Mouse (Mus musculus) stomach, postnatal 0 days (tissue): ENCODE measurements around the gene Srgap2. TPM values are rescaled to one million over a fixed set of nuclear protein-coding genes. Genes with fewer than 3 reads are reported as not detected.
"Not testable (repeated sequence)": the region's sequence is repeated elsewhere in the genome, so short reads cannot be mapped to it uniquely, and the experiment has no call there.

Source experiments
- ATAC-seq: fragments of 200-750 bp; cut with Nextera tagmentation; 2 replicates; pipeline ENCODE4 v1.8.0; 2017; ENCODE audit not compliant: low FRiP score, low TSS enrichment
- DNase-seq: peaks from one replicate; pipeline ENCODE4 v3.0.0-alpha.2; 2016; ENCODE audit warnings: low spot score
- H3K27ac ChIP-seq: fragments of 300-500 bp; sonication (generic); replicated peaks from 2 replicates; pipeline ENCODE4 v1.5.1; 2014; ENCODE audit warnings: mild to moderate bottlenecking, control low read depth
- H3K27me3 ChIP-seq: fragments of 300-500 bp; sonication (generic); 2 replicates; pipeline ENCODE4 v1.6.1; 2014; ENCODE audit warnings: low read length; ENCODE audit not compliant: control insufficient read depth, insufficient read depth
- H3K36me3 ChIP-seq: fragments of 300-500 bp; sonication (generic); 2 replicates; pipeline ENCODE4 v1.6.1; 2014; ENCODE audit warnings: low read length, mixed read lengths; ENCODE audit not compliant: control insufficient read depth, insufficient read depth
- H3K4me1 ChIP-seq: fragments of 300-500 bp; sonication (generic); replicated peaks from 2 replicates; pipeline ENCODE4 v1.6.1; 2014; ENCODE audit warnings: antibody characterized with exemption; ENCODE audit not compliant: control insufficient read depth, insufficient read depth
- H3K4me2 ChIP-seq: fragments of 300-500 bp; sonication (generic); replicated peaks from 2 replicates; pipeline ENCODE4 v1.6.1; 2014; ENCODE audit warnings: low read depth, mild to moderate bottlenecking, control low read depth, moderate library complexity
- H3K4me3 ChIP-seq: fragments of 300-500 bp; sonication (generic); 2 replicates; pipeline ENCODE4 v1.5.1; 2014; ENCODE audit warnings: low read depth, low read length, control low read depth
- H3K9ac ChIP-seq: fragments of 300-500 bp; sonication (generic); 2 replicates; pipeline ENCODE4 v1.6.1; 2014; ENCODE audit warnings: mild to moderate bottlenecking, low read length, control low read depth, mixed read lengths
- H3K9me3 ChIP-seq: fragments of 300-500 bp; sonication (generic); 2 replicates; pipeline ENCODE4 v1.6.1; 2016; ENCODE audit warnings: low read length; ENCODE audit not compliant: control insufficient read depth
- CTCF ChIP-seq: IDR thresholded peaks from 2 replicates; pipeline ENCODE4 v1.5.1; 2016; ENCODE audit warnings: antibody characterized with exemption, low read depth, mild to moderate bottlenecking, moderate library complexity
- EP300 ChIP-seq: optimal IDR thresholded peaks from 2 replicates; pipeline ENCODE3; 2016; ENCODE audit warnings: antibody characterized with exemption
- WGBS: fragments of 180-500 bp; shearing (Covaris S2); extraction: QIAGEN DNeasy Blood & Tissue Kit; methylation state at CpG from one replicate; pipeline ENCODE4 v1.1.7; 2014; 5-methylcytosine and 5-hydroxymethylcytosine counted together
- polyA plus RNA-seq: library from polyadenylated mRNA; unstranded; fragments of >200 nt; fragmentation: Nextera tagmentation; extraction: Ambion mirVana; gene quantifications from 2 replicates; pipeline ENCODE4 v1.2.1, GENCODE M21; 2015

Gene Srgap2
- polyA plus RNA-seq, 1 experiment from 2014 or later = 7.7 TPM

DNA sequence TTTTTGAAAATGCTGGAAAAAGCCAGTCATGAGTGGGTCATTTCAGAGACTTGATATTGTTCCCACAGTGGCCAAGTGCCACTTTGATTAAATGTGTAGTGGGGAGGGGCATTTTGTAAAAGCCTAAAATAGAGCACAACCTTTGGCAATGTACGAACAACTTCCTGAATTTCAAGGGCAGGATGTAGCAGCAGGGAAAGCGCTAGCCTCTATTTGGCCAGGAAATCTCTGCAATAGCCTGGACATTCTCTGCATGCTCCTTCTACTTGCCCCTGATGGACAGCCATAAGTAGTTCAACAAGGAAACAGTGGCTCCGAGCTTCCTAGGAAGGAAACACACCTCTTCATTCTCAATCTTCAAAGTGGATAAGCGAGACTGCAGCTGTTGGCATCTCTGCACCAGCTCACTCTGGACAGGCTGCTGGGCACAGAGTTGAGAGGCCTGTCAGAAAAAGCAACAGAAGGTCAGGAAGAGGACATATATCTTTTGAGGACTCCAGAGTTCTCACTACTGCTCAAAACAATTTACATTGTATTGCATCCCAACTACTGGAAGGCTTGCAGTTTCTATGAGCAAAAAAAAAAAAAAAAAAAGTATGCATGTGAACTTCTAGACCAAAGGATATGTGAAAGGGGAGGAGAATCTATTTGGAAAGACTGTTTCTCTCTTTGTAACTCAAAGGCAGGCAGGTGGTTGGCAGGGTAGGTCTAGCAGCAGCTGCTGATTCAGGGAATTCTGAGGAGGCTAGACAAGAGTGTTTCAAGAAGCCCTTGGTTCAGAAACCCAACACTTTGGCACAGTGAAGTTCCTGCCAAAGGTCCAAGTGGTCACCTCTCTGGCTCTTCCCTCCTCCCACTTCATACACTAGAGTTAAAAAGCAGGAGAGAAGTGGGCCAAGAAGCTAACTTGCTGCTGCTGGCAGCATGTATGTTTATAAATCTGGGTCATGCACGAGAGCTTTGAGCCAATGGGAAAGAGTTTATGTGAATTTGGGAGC is 181.4 kb downstream of the Srgap2 start:
- TF ChIP-seq CTCF (no peak), EP300 (no peak)
- Histone ChIP-seq H3K27ac (no peak overlapping the region), H3K36me3 (peaks cover 6% of the 10 kb centered on the region; the same call in 1 of the 2 replicates), H3K4me1 (0 out of 2 replicates have a peak, but pooled peaks cover 2% of the 10 kb centered on the region), H3K9ac (no peak overlapping the region), H3K4me2 (no peak overlapping the region), H3K27me3 (no peaks in the 10 kb centered on the region), H3K4me3 (no peak overlapping the region), H3K9me3 (no peaks in the 10 kb centered on the region)
- no peak for ATAC-seq
- 58% methylated on average over 5 of the region's 5 CpGs for WGBS
- DNase-seq = no peak

- H3K36me3 ChIP-seq = peaks cover 6% of the 10 kb centered on the region; the same call in 1 of the 2 replicates
- H3K27ac ChIP-seq = no peak overlapping the region
- ATAC-seq = no peak
- H3K9ac ChIP-seq = no peak overlapping the region
- no peak overlapping the region for H3K4me3 ChIP-seq
- H3K4me1 ChIP-seq = 0 out of 2 replicates have a peak, but pooled peaks cover 2% of the 10 kb centered on the region
- WGBS = 54% methylated on average over 2 of the region's 2 CpGs
- no peaks in the 10 kb centered on the region for H3K9me3 ChIP-seq
- H3K4me2 ChIP-seq = no peak overlapping the region
- H3K27me3 ChIP-seq = no peaks in the 10 kb centered on the region
- no peak for TF ChIP-seq EP300
- TF ChIP-seq CTCF = peak; percentile 23; the same call in 1 of the 2 replicates
- DNase-seq = peak; percentile 24
Measured at GRCm38 (mm10) chr1:131344691-131345090, 182.5 kb downstream of the Srgap2 start.

DNA sequence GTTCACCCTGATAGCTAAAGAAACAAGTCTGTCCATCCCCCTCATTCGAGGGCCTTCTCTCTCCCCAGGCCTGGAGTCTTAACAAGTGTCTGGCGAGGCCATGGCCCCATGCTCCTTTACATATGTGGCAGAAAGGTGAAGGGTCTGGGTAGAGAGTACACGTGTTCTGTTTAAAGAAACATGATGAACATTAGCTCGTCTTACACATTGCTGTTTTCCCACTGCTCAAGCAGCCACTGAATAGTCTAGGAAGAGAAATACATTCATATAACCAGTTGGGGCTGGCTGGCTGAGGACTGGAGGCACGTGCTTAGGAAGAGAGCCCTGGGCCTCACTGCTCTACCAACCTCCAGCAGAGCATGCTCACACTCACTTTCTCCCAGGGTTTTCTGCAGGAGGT is 191.1 kb downstream of the Srgap2 start:
- no peak; the same call in 1 of the 2 replicates for ATAC-seq
- Histone ChIP-seq H3K27me3 (no peaks in the 10 kb centered on the region), H3K9ac (no peak overlapping the region), H3K27ac (no peak overlapping the region), H3K4me2 (no peak overlapping the region), H3K36me3 (no peaks in the 10 kb centered on the region), H3K4me1 (no peaks in the 10 kb centered on the region), H3K9me3 (no peaks in the 10 kb centered on the region), H3K4me3 (no peak overlapping the region)
- WGBS = 53% methylated on average over 5 of the region's 5 CpGs
- TF ChIP-seq CTCF = no peak
- TF ChIP-seq EP300 = no peak
- no peak for DNase-seq

DNA sequence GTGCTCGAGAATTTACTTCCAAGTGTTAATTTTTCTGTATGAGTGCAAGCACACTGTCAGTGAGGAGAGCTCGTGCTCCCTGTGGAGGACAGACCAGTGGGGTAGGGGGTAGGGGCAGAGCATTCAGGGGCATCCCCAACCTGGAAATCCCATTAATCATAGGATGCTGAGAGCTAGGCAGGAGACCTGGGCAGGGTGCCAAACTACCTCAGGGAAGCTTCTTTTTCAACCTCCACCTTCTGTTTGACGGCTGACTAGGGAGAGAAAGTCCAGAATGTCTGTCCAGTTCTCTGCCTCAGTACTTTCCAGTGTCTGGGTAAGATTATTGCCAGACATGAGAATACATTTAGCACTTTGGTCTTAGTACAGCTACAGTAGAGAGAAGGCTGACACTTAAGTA is 191.5 kb downstream of the Srgap2 start:
- H3K4me2 ChIP-seq = no peak overlapping the region
- H3K9ac ChIP-seq = no peak overlapping the region
- H3K4me3 ChIP-seq = no peak overlapping the region
- no peaks in the 10 kb centered on the region for H3K4me1 ChIP-seq
- no peaks in the 10 kb centered on the region for H3K36me3 ChIP-seq
- no peaks in the 10 kb centered on the region for H3K27me3 ChIP-seq
- no peak overlapping the region for H3K27ac ChIP-seq
- DNase-seq (no peak), ATAC-seq (no peak; the same call in 1 of the 2 replicates)
- 44% methylated on average over 3 of the region's 3 CpGs for WGBS
- no peaks in the 10 kb centered on the region for H3K9me3 ChIP-seq
- TF ChIP-seq EP300 = no peak
- no peak for TF ChIP-seq CTCF

- H3K4me2 ChIP-seq = no peak overlapping the region
- ATAC-seq = no peak
- WGBS = 91% methylated on average over 1 of the region's 1 CpGs
Measured at GRCm38 (mm10) chr1:131331180-131331579, 196.0 kb downstream of the Srgap2 start.

GRCm38 (mm10) chr1:131329093-131329492 is 198.1 kb downstream of the Srgap2 start:
- not testable (repeated sequence) for H3K4me2 ChIP-seq, H3K36me3 ChIP-seq, H3K4me1 ChIP-seq, DNase-seq, H3K4me3 ChIP-seq, H3K9ac ChIP-seq, H3K27me3 ChIP-seq, H3K27ac ChIP-seq, ATAC-seq, H3K9me3 ChIP-seq
- 100% methylated on average over 1 of the region's 1 CpGs for WGBS
- TF ChIP-seq CTCF = peak; percentile 53

More at GRCm38 (mm10) chr1:131331180-131331579, 196.0 kb downstream of the Srgap2 start:
- no peaks in the 10 kb centered on the region for H3K36me3 ChIP-seq
- H3K4me3 ChIP-seq = no peak overlapping the region
- TF ChIP-seq CTCF = no peak
- TF ChIP-seq EP300 = no peak
- no peaks in the 10 kb centered on the region for H3K4me1 ChIP-seq
- H3K9me3 ChIP-seq = no peaks in the 10 kb centered on the region
- H3K9ac ChIP-seq = no peak overlapping the region
- DNase-seq = no peak
- H3K27ac ChIP-seq = no peak overlapping the region
- H3K27me3 ChIP-seq = no peaks in the 10 kb centered on the region
